Mouse (Mus musculus) hindbrain, embryonic 15.5 days (tissue): ENCODE results near the gene Ptprd. TPM values are rescaled to one million over a fixed set of nuclear protein-coding genes. Genes with fewer than 3 reads are reported as not detected.
"Not testable (repeated sequence)": the region's sequence is repeated elsewhere in the genome, so short reads cannot be mapped to it uniquely, and the experiment has no call there.

Source experiments
- ATAC-seq: fragments of 200-750 bp; cut with Nextera tagmentation; 2 replicates; pipeline ENCODE4 v1.8.0; 2017; ENCODE audit warnings: low read depth, moderate number of reproducible peaks, moderate TSS enrichment; ENCODE audit not compliant: low FRiP score
- H3K27ac ChIP-seq: fragments of 300-500 bp; sonication (generic); replicated peaks from 2 replicates; pipeline ENCODE4 v1.5.1; 2015; ENCODE audit warnings: mild to moderate bottlenecking, inconsistent platforms
- H3K27me3 ChIP-seq: fragments of 300-500 bp; sonication (generic); 2 replicates; pipeline ENCODE4 v1.6.1; 2015; ENCODE audit warnings: control low read depth, inconsistent platforms
- H3K36me3 ChIP-seq: fragments of 300-500 bp; sonication (generic); 2 replicates; pipeline ENCODE4 v1.6.1; 2015; ENCODE audit warnings: control low read depth, inconsistent platforms
- H3K4me1 ChIP-seq: fragments of 300-500 bp; sonication (generic); replicated peaks from 2 replicates; pipeline ENCODE4 v1.6.1; 2015; ENCODE audit warnings: control low read depth, inconsistent platforms
- H3K4me2 ChIP-seq: fragments of 300-500 bp; sonication (generic); 2 replicates; pipeline ENCODE4 v1.6.1; 2015; ENCODE audit warnings: moderate library complexity, mild to moderate bottlenecking, inconsistent platforms
- H3K4me3 ChIP-seq: fragments of 300-500 bp; sonication (generic); 2 replicates; pipeline ENCODE4 v1.5.1; 2015; ENCODE audit warnings: mild to moderate bottlenecking, inconsistent platforms
- H3K9ac ChIP-seq: fragments of 300-500 bp; sonication (generic); 2 replicates; pipeline ENCODE4 v1.6.1; 2015; ENCODE audit warnings: inconsistent platforms
- H3K9me3 ChIP-seq: fragments of 300-500 bp; sonication (generic); 2 replicates; pipeline ENCODE4 v1.6.1; 2016; ENCODE audit warnings: control low read depth, inconsistent platforms
- WGBS: fragments of 180-500 bp; shearing (Covaris S2); methylation state at CpG from one replicate; pipeline ENCODE4 v1.1.7; 2015; 5-methylcytosine and 5-hydroxymethylcytosine counted together
- polyA plus RNA-seq: library from polyadenylated mRNA; unstranded; fragments of >200 nt; fragmentation: Nextera tagmentation; extraction: Ambion mirVana; gene quantifications from 2 replicates; pipeline ENCODE4 v1.2.1, GENCODE M21; 2015

Gene Ptprd
- polyA plus RNA-seq, 1 experiment from 2014 or later: 78.2 TPM

DNA sequence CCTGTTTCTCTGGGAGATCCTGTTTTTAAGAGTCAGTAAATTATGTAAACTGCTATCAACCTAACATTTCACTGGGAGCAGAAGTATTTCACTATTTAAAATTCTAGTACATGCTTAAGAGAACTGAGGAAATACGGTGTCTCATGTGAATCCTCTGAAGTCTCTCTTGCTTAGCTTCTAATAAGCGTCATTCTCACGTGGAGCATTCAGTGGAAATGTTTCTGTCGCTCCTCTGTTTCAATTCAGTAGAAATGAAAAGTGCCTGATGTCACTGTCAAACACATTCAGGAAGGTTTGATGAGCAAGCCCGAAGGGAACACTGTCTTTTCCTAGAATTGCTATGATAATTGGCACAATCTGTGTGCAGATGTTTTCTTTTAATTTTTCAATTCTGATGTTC, 350.5 kb downstream of the Ptprd start:
- Histone ChIP-seq H3K27ac (no peak overlapping the region), H3K4me3 (no peak overlapping the region), H3K36me3 (no peaks in the 10 kb centered on the region), H3K9me3 (no peaks in the 10 kb centered on the region), H3K27me3 (no peaks in the 10 kb centered on the region), H3K9ac (no peak overlapping the region), H3K4me1 (no peaks in the 10 kb centered on the region), H3K4me2 (no peak overlapping the region)
- ATAC-seq: no peak
- 56% methylated on average over 5 of the region's 5 CpGs for WGBS

DNA sequence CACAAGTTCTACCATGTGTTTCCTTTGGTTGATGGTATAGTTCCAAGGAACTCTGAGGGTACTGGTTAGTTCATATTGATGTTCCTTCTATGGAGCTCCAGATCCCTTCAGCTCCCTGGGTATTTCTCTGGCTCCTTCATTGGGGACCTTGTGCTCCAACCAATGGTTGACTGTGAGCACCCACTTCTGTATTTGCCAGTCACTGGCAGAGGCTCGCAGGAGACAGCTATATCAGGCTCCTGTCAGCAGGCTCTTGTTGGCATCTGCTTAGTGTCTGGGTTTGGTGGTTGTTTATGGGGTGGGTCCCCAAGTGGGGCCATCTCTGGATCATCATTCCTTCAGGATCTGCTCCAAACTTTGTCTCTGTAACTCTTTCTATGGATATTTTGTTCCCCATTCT, 414.4 kb downstream of the Ptprd start:
- ATAC-seq, H3K9ac ChIP-seq, H3K4me1 ChIP-seq, H3K36me3 ChIP-seq, H3K27me3 ChIP-seq, H3K4me2 ChIP-seq, H3K4me3 ChIP-seq, H3K9me3 ChIP-seq, H3K27ac ChIP-seq: not testable (repeated sequence)
- WGBS: 96% methylated on average over 1 of the region's 1 CpGs

- H3K27ac ChIP-seq: no peak overlapping the region
- H3K9me3 ChIP-seq: no peaks in the 10 kb centered on the region
- no peak overlapping the region for H3K4me2 ChIP-seq
- H3K4me1 ChIP-seq: no peaks in the 10 kb centered on the region
- H3K27me3 ChIP-seq: no peaks in the 10 kb centered on the region
- H3K9ac ChIP-seq: no peak overlapping the region
- 82% methylated on average over 2 of the region's 2 CpGs for WGBS
- no peak overlapping the region for H3K4me3 ChIP-seq
- H3K36me3 ChIP-seq: no peaks in the 10 kb centered on the region
- ATAC-seq: no peak
These were observed 434.5 kb downstream of the Ptprd start for GRCm38 (mm10) chr4:77777237-77777636.

GRCm38 (mm10) chr4:77763790-77764189, 448.0 kb downstream of the Ptprd start:
- Histone ChIP-seq H3K9ac (no peak overlapping the region), H3K4me2 (no peak overlapping the region), H3K4me1 (no peaks in the 10 kb centered on the region), H3K9me3 (no peaks in the 10 kb centered on the region), H3K36me3 (no peaks in the 10 kb centered on the region), H3K27ac (no peak overlapping the region), H3K4me3 (no peak overlapping the region), H3K27me3 (no peaks in the 10 kb centered on the region)
- no peak for ATAC-seq
- WGBS: 84% methylated on average over 1 of the region's 1 CpGs

DNA sequence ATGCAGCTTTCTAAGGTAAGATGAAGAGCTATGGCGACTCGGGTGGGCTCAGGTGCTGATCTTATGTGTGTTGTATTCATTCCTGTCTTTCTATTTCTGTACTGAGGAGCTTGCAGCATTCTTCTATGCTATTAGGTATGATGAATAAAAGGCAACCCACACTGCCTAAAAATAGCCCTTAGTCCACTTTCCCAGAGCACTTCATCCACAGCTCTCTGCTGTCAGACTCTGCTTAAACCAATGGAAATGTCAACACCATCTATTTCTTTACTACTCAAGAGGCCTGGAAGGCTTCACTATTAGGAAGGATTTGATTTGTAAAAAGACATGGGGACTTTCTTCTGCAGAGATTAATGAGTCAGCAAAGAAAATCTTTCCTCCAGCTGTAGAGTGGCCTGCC, 468.4 kb downstream of the Ptprd start:
- H3K36me3 ChIP-seq: no peaks in the 10 kb centered on the region
- no peak for ATAC-seq
- H3K4me1 ChIP-seq: no peaks in the 10 kb centered on the region
- no peaks in the 10 kb centered on the region for H3K9me3 ChIP-seq
- H3K4me3 ChIP-seq: no peak overlapping the region
- no peak overlapping the region for H3K9ac ChIP-seq
- WGBS: 94% methylated on average over 2 of the region's 2 CpGs
- H3K27me3 ChIP-seq: no peaks in the 10 kb centered on the region
- H3K4me2 ChIP-seq: no peak overlapping the region
- H3K27ac ChIP-seq: no peak overlapping the region

GRCm38 (mm10) chr4:77721908-77722307, 489.9 kb downstream of the Ptprd start:
- 0 out of 2 replicates have a peak, but pooled peaks cover 4% of the 10 kb centered on the region for H3K4me1 ChIP-seq
- no peaks in the 10 kb centered on the region for H3K9me3 ChIP-seq
- ATAC-seq: peak; percentile 71
- H3K4me3 ChIP-seq: no peak overlapping the region
- no peak overlapping the region for H3K4me2 ChIP-seq
- peak overlapping the region; percentile 58 for H3K27ac ChIP-seq
- no peaks in the 10 kb centered on the region for H3K27me3 ChIP-seq
- WGBS: 62% methylated on average over 6 of the region's 6 CpGs
- H3K9ac ChIP-seq: no peak overlapping the region
- H3K36me3 ChIP-seq: no peaks in the 10 kb centered on the region

DNA sequence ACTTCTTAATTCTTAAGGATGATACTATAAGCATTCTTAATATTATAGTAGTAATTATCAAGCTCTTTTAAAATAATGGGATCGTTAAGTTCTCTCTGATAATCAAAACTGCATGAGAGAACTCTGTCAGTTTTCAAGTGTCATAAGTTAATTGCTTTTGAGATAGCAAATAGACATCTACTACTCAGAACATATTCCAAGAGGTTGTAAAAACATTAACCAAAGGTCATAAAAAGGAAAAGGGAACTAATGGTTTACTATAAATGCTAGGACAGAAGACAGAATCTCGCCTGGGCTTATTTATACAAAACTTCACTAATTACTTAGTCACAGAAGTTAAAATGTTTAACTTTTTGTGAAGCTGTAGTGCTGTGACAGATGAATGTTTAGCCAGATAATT, 494.0 kb downstream of the Ptprd start:
- Histone ChIP-seq H3K27ac (no peak overlapping the region), H3K4me3 (no peak overlapping the region), H3K9me3 (no peaks in the 10 kb centered on the region), H3K27me3 (no peaks in the 10 kb centered on the region), H3K36me3 (no peaks in the 10 kb centered on the region), H3K4me2 (no peak overlapping the region), H3K9ac (no peak overlapping the region), H3K4me1 (0 out of 2 replicates have a peak, but pooled peaks cover 4% of the 10 kb centered on the region)
- WGBS: 71% methylated on average over 2 of the region's 2 CpGs
- ATAC-seq: no peak

DNA sequence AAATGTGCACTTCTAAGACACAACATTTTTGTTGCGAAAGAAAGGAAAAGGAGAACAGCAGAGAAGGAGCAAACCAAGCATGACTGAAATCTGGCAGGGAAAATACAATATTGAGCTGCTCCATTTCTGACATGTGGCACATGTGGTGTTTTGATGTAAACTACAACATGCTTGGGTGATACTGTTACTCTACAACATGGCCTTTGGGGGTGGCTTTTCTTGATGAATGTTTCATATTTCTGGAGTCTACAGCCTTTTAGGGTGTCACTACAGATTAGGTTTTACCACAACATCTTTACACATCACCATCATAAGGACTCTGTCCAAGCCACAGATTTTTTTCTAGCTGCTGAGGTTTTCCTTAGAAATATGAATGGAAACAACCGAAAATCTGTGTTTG, 501.5 kb downstream of the Ptprd start:
- no peak for ATAC-seq
- Histone ChIP-seq H3K4me3 (no peak overlapping the region), H3K4me2 (no peak overlapping the region), H3K27me3 (no peaks in the 10 kb centered on the region), H3K36me3 (no peaks in the 10 kb centered on the region), H3K4me1 (no peaks in the 10 kb centered on the region), H3K9me3 (no peaks in the 10 kb centered on the region), H3K27ac (no peak overlapping the region), H3K9ac (no peak overlapping the region)
- WGBS: 81% methylated on average over 2 of the region's 2 CpGs

GRCm38 (mm10) chr4:77698294-77698693, 513.5 kb downstream of the Ptprd start:
- no peak overlapping the region for H3K27ac ChIP-seq

GRCm38 (mm10) chr4:77675798-77676197, 536.0 kb downstream of the Ptprd start:
- H3K27ac ChIP-seq: no peak overlapping the region
- H3K36me3 ChIP-seq: no peaks in the 10 kb centered on the region
- 78% methylated on average over 1 of the region's 1 CpGs for WGBS
- no peak overlapping the region for H3K4me2 ChIP-seq
- no peaks in the 10 kb centered on the region for H3K27me3 ChIP-seq
- H3K9me3 ChIP-seq: no peaks in the 10 kb centered on the region
- ATAC-seq: no peak
- no peak overlapping the region for H3K9ac ChIP-seq
- H3K4me1 ChIP-seq: no peaks in the 10 kb centered on the region
- H3K4me3 ChIP-seq: no peak overlapping the region

More at GRCm38 (mm10) chr4:77698294-77698693, 513.5 kb downstream of the Ptprd start:
- H3K4me3 ChIP-seq: no peak overlapping the region
- H3K4me1 ChIP-seq: no peaks in the 10 kb centered on the region
- no peak for ATAC-seq
- H3K27me3 ChIP-seq: no peaks in the 10 kb centered on the region
- H3K9me3 ChIP-seq: no peaks in the 10 kb centered on the region
- no peak overlapping the region for H3K9ac ChIP-seq
- 72% methylated on average over 2 of the region's 2 CpGs for WGBS
- H3K4me2 ChIP-seq: no peak overlapping the region
- H3K36me3 ChIP-seq: no peaks in the 10 kb centered on the region

- no peak overlapping the region for H3K4me2 ChIP-seq
- H3K27ac ChIP-seq: no peak overlapping the region
- 77% methylated on average over 2 of the region's 2 CpGs for WGBS
- no peaks in the 10 kb centered on the region for H3K9me3 ChIP-seq
- H3K36me3 ChIP-seq: no peaks in the 10 kb centered on the region
- no peaks in the 10 kb centered on the region for H3K4me1 ChIP-seq
- no peak for ATAC-seq
- no peak overlapping the region for H3K4me3 ChIP-seq
- H3K27me3 ChIP-seq: no peaks in the 10 kb centered on the region
- no peak overlapping the region for H3K9ac ChIP-seq
These were observed 547.0 kb downstream of the Ptprd start for GRCm38 (mm10) chr4:77664761-77665160.

GRCm38 (mm10) chr4:77662309-77662708, 549.5 kb downstream of the Ptprd start:
- H3K4me3 ChIP-seq: no peak overlapping the region
- H3K27me3 ChIP-seq: no peaks in the 10 kb centered on the region
- 78% methylated on average over 1 of the region's 1 CpGs for WGBS
- no peaks in the 10 kb centered on the region for H3K9me3 ChIP-seq
- no peaks in the 10 kb centered on the region for H3K4me1 ChIP-seq
- no peak overlapping the region for H3K9ac ChIP-seq
- H3K27ac ChIP-seq: no peak overlapping the region
- H3K4me2 ChIP-seq: no peak overlapping the region
- H3K36me3 ChIP-seq: no peaks in the 10 kb centered on the region
- no peak for ATAC-seq

DNA sequence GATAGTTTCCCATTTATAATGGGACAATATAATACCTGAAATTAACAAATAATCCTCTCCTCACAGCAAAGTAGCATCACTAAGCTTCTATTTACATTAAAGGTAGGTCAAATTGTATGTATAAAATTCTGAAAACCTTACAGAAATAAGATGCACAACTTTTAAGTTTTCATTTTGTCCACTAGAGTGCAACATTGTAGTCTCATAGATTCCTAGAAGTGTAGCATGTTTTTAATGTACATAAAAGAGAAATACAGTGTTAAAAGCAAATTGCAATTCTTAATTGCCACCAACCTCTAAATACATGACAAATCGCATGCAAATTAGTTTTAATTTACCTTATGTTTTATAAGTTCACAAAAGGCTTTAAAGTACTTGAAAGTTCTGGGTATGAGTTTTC, 556.1 kb downstream of the Ptprd start:
- H3K4me3 ChIP-seq: no peak overlapping the region
- H3K4me2 ChIP-seq: no peak overlapping the region
- no peak for ATAC-seq
- H3K9me3 ChIP-seq: no peaks in the 10 kb centered on the region
- no peak overlapping the region for H3K9ac ChIP-seq
- H3K36me3 ChIP-seq: no peaks in the 10 kb centered on the region
- 79% methylated on average over 1 of the region's 1 CpGs for WGBS
- no peak overlapping the region for H3K27ac ChIP-seq
- no peaks in the 10 kb centered on the region for H3K4me1 ChIP-seq
- H3K27me3 ChIP-seq: no peaks in the 10 kb centered on the region
